Mouse (Mus musculus) embryonic fibroblast, embryonic 13.5 days (primary cell): ENCODE data around the gene Vmn1r22.

ENCODE experiments used
- CTCF ChIP-seq: IDR thresholded peaks from 2 replicates; pipeline ENCODE4 v1.5.1; 2011; ENCODE audit warnings: mild to moderate bottlenecking, control low read depth, low read length, moderate library complexity, borderline replicate concordance; ENCODE audit not compliant: insufficient read depth
- POLR2A ChIP-seq: IDR thresholded peaks from 2 replicates; pipeline ENCODE4 v1.6.1; 2011; ENCODE audit warnings: low read depth, mild to moderate bottlenecking, control low read depth, low read length, moderate library complexity

DNA sequence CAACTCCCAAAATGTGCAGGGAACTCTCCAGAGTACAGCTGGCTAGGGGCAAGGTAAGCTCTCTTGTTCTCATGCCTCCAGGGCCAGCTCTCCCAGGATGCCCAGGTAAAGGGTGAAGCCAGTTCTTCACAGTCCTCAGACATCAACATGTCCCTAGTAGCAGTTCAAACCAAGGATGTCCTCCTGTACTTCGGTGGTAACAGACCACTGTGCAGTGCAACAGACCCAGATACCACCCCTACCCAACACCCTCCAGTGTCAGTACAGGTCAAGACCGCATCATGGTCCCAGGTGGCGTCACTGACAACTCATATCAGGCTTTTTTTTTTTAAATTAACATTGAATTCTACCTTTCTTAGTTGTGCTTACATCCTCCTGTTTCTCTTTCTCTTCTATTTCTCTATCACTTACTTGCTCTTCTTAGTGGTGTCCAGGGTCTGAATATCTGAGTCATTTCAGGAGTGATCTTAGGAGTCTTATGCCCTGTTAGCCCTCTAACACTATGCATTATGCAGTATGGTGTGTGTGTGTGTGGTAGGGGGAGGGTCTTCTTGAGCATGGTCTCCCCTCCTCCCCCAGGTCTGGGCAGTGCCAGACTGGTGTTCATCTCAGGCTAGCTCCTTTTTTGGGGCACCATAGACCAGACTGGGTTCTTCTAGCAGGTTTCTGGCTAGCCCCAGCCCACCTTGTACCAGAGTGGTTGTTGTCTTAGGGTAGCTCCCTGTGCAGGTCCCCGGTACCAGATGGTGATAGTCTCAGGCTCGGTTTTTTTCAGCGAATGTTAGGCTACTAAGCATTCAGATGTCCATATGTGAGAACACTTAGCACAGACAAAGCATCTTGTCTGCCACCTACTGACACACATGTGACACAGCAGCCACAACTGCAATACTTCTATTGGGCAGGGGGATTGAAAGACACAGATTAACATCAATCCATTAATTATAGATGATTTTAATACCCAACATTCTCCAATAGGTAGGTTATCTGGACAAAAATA lies 48.5 kb downstream of the Vmn1r22 start:
- TF ChIP-seq CTCF: no peak
- TF ChIP-seq POLR2A: no peak
